Mouse (Mus musculus) embryonic fibroblast, embryonic 13.5 days (primary cell): ENCODE measurements around the gene Zfp64.

Experiments used
- CTCF ChIP-seq: IDR thresholded peaks from 2 replicates; pipeline ENCODE4 v1.5.1; 2011; ENCODE audit warnings: mild to moderate bottlenecking, control low read depth, low read length, moderate library complexity, borderline replicate concordance; ENCODE audit not compliant: insufficient read depth
- POLR2A ChIP-seq: IDR thresholded peaks from 2 replicates; pipeline ENCODE4 v1.6.1; 2011; ENCODE audit warnings: low read depth, mild to moderate bottlenecking, control low read depth, low read length, moderate library complexity

DNA sequence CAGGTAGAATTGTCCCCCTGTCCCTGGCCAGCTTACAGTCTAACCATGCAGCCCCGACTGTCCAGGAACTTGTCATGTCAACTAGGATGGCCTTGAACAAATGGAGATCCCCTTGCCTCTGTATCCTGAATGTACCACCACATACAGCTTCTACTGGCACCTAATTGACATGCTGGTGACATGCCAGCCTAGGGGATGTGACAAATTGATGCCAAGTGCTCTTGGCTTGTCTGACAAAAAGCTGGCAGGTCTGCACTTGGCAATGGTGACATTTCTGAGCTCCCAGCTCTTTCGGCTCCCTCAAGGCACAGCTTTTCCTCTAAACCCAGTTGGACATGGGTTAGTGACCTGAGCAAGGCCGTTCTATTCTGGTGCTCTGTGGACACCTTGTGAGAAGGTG lies 106.8 kb downstream of the Zfp64 start:
- TF ChIP-seq POLR2A, result no peak
- TF ChIP-seq CTCF, result no peak
